Mouse (Mus musculus): Measurements from ENCODE around the gene Cd300ld4. TPM values are rescaled to one million over a fixed set of nuclear protein-coding genes. Genes with fewer than 3 reads are reported as not detected.

The Cd300ld4 gene
- total RNA-seq, 2 experiments from 2014 or later: not detected

- no peak for DNase-seq
Measured at GRCm38 (mm10) chr11:114981866-114982265, 44.9 kb downstream of the Cd300ld4 start.

GRCm38 (mm10) chr11:114972726-114973125 is 54.1 kb downstream of the Cd300ld4 start:
- no peak for DNase-seq
- intact Hi-C loops (cut with DNase I): no loop called here

More at GRCm38 (mm10) chr11:114981866-114982265, 44.9 kb downstream of the Cd300ld4 start:
- intact Hi-C loops (cut with DNase I): no loop called here

Other genes with a start within 250 kb of the Cd300ld4 start
- not detected for gene Btbd17, start 231.1 kb downstream of the Cd300ld4 start, total RNA-seq (2021)
- gene Gpr142, start 228.1 kb downstream of the Cd300ld4 start, total RNA-seq (2021): not detected
- gene Gprc5c, start 175.9 kb downstream of the Cd300ld4 start, total RNA-seq (2021): 10 to 100 TPM; 10.2 to 11.2 TPM
- gene Cd300a, start 137.0 kb downstream of the Cd300ld4 start, total RNA-seq (2021): 1 to 10 TPM; 1.6 to 1.8 TPM
- gene Cd300lb, start 92.6 kb downstream of the Cd300ld4 start, total RNA-seq (2021): 1 to 10 TPM in 1 of 2 experiments, under 1 TPM in 1; 0.75 to 1.7 TPM
- gene Cd300c, start 57.9 kb downstream of the Cd300ld4 start, total RNA-seq (2021): not detected
- 1 to 10 TPM; 1.5 to 1.6 TPM for gene Cd300ld, start 37.1 kb downstream of the Cd300ld4 start, total RNA-seq (2021)
- 1 to 10 TPM; 2.4 to 3.4 TPM for gene Cd300c2, start 25.1 kb downstream of the Cd300ld4 start, total RNA-seq (2021)
- not detected for gene Cd300ld2, start 10.8 kb downstream of the Cd300ld4 start, total RNA-seq (2021)
- 1 to 10 TPM; 5.5 to 7.7 TPM for gene Cd300ld5, start 10.8 kb upstream of the Cd300ld4 start, total RNA-seq (2021)
- 10 to 100 TPM in 1 of 2 experiments, 1 to 10 TPM in 1; 8.3 to 10.1 TPM for gene Cd300ld3, start 21.4 kb upstream of the Cd300ld4 start, total RNA-seq (2021)
- under 1 TPM; 0.22 to 0.49 TPM for gene Cd300e, start 35.2 kb upstream of the Cd300ld4 start, total RNA-seq (2021)
- under 1 TPM; 0.54 to 0.72 TPM for gene Rab37, start 64.4 kb upstream of the Cd300ld4 start, total RNA-seq (2021)
- under 1 TPM; 0.08 to 0.33 TPM for gene Cd300lf, start 107.0 kb upstream of the Cd300ld4 start, total RNA-seq (2021)
- gene Slc9a3r1, start 136.3 kb upstream of the Cd300ld4 start, total RNA-seq (2021): 10 to 100 TPM in 1 of 2 experiments, 1 to 10 TPM in 1; 9.9 to 10.5 TPM
- gene Tmem104, start 160.5 kb upstream of the Cd300ld4 start, total RNA-seq (2021): 10 to 100 TPM; 10.4 to 12.5 TPM
- 10 to 100 TPM; 19.8 to 28.0 TPM for gene Nat9, start 160.8 kb upstream of the Cd300ld4 start, total RNA-seq (2021)
- gene Grin2c, start 240.2 kb upstream of the Cd300ld4 start, total RNA-seq (2021): under 1 TPM; 0.11 to 0.25 TPM